Mouse (Mus musculus) kidney, adult 2 months (tissue): Measurements from ENCODE around the gene Dach1.

ENCODE experiments used
- CTCF ChIP-seq: fragments of 200-500 bp; conservative IDR thresholded peaks from 2 replicates; pipeline ENCODE4 v1.5.1; 2011; ENCODE audit warnings: low read depth, mild to moderate bottlenecking, control low read depth, low read length, moderate library complexity, mixed read lengths; ENCODE audit not compliant: insufficient read depth, insufficient read length
- POLR2A ChIP-seq: fragments of 200-500 bp; IDR thresholded peaks from one replicate; pipeline ENCODE4 v1.6.1; 2011; ENCODE audit warnings: low read depth, low read length, control low read depth

GRCm38 (mm10) chr14:98168039-98168907 is 1.3 kb downstream of the Dach1 start:
- TF ChIP-seq CTCF = no peak
- TF ChIP-seq POLR2A = no peak
